Mouse (Mus musculus) splenic B cell, adult 2 months (primary cell): ENCODE data around the gene Thsd4.

ENCODE experiments used
- DNase-seq: peaks from one replicate; pipeline ENCODE4 v3.0.0-alpha.2; 2011; ENCODE audit warnings: low read depth, low spot score
- H3K27me3 ChIP-seq: 2 replicates; pipeline ENCODE4 v1.6.1; 2012; ENCODE audit warnings: mild to moderate bottlenecking, low read length, moderate library complexity, mixed read lengths; ENCODE audit not compliant: control insufficient read depth, poor library complexity, insufficient read depth, severe bottlenecking
- H3K36me3 ChIP-seq: 2 replicates; pipeline ENCODE4 v1.6.1; 2012; ENCODE audit warnings: mild to moderate bottlenecking, low read length, moderate library complexity, mixed read lengths; ENCODE audit not compliant: control insufficient read depth, poor library complexity, insufficient read depth, severe bottlenecking

The Thsd4 gene

GRCm38 (mm10) chr9:59955199-59955598 lies 566.6 kb downstream of the Thsd4 start:
- Histone ChIP-seq H3K36me3 (no peaks in the 10 kb centered on the region), H3K27me3 (no peaks in the 10 kb centered on the region)
- no peak for DNase-seq

GRCm38 (mm10) chr9:59953556-59953955 lies 568.3 kb downstream of the Thsd4 start:
- DNase-seq, result no peak
- Histone ChIP-seq H3K36me3 (no peaks in the 10 kb centered on the region), H3K27me3 (no peaks in the 10 kb centered on the region)

GRCm38 (mm10) chr9:59952515-59953070 lies 569.3 kb downstream of the Thsd4 start:
- no peak for DNase-seq
- H3K27me3 ChIP-seq, result no peaks in the 10 kb centered on the region
- H3K36me3 ChIP-seq, result no peaks in the 10 kb centered on the region

- no peak for DNase-seq
- Histone ChIP-seq H3K36me3 (no peaks in the 10 kb centered on the region), H3K27me3 (no peaks in the 10 kb centered on the region)
These were observed 569.9 kb downstream of the Thsd4 start for GRCm38 (mm10) chr9:59951943-59952342.

- no peaks in the 10 kb centered on the region for H3K27me3 ChIP-seq
- no peak for DNase-seq
- no peaks in the 10 kb centered on the region for H3K36me3 ChIP-seq
These were observed 570.7 kb downstream of the Thsd4 start for GRCm38 (mm10) chr9:59951001-59951750.

- H3K36me3 ChIP-seq, result no peaks in the 10 kb centered on the region
- no peak for DNase-seq
- no peaks in the 10 kb centered on the region for H3K27me3 ChIP-seq
These were observed 571.9 kb downstream of the Thsd4 start for GRCm38 (mm10) chr9:59949981-59950380.

- Histone ChIP-seq H3K27me3 (no peaks in the 10 kb centered on the region), H3K36me3 (no peaks in the 10 kb centered on the region)
- DNase-seq, result no peak
These were observed 572.3 kb downstream of the Thsd4 start for GRCm38 (mm10) chr9:59949511-59949910.

GRCm38 (mm10) chr9:59948691-59949250 lies 573.1 kb downstream of the Thsd4 start:
- H3K36me3 ChIP-seq, result no peaks in the 10 kb centered on the region
- H3K27me3 ChIP-seq, result no peaks in the 10 kb centered on the region

GRCm38 (mm10) chr9:59948226-59948625 lies 573.6 kb downstream of the Thsd4 start:
- H3K27me3 ChIP-seq, result no peaks in the 10 kb centered on the region
- DNase-seq, result no peak
- no peaks in the 10 kb centered on the region for H3K36me3 ChIP-seq

More at GRCm38 (mm10) chr9:59948691-59949250, 573.1 kb downstream of the Thsd4 start:
- DNase-seq, result no peak

GRCm38 (mm10) chr9:59947271-59947670 lies 574.6 kb downstream of the Thsd4 start:
- DNase-seq, result no peak
- Histone ChIP-seq H3K36me3 (no peaks in the 10 kb centered on the region), H3K27me3 (no peaks in the 10 kb centered on the region)

GRCm38 (mm10) chr9:59945241-59945640 lies 576.6 kb downstream of the Thsd4 start:
- DNase-seq, result no peak
- Histone ChIP-seq H3K27me3 (no peaks in the 10 kb centered on the region), H3K36me3 (no peaks in the 10 kb centered on the region)

GRCm38 (mm10) chr9:59943826-59944225 lies 578.0 kb downstream of the Thsd4 start:
- no peaks in the 10 kb centered on the region for H3K36me3 ChIP-seq
- no peaks in the 10 kb centered on the region for H3K27me3 ChIP-seq
- DNase-seq, result no peak

GRCm38 (mm10) chr9:59942501-59943085 lies 579.3 kb downstream of the Thsd4 start:
- Histone ChIP-seq H3K36me3 (no peaks in the 10 kb centered on the region), H3K27me3 (no peaks in the 10 kb centered on the region)
- no peak for DNase-seq

- Histone ChIP-seq H3K36me3 (no peaks in the 10 kb centered on the region), H3K27me3 (no peaks in the 10 kb centered on the region)
- peak; percentile 1 for DNase-seq
These were observed 579.9 kb downstream of the Thsd4 start for GRCm38 (mm10) chr9:59941885-59942350.
